Mouse (Mus musculus): Measurements from ENCODE around the gene Nudt15.

GRCm38 (mm10) chr14:73571143-73571542, 23.1 kb upstream of the Nudt15 start:
- no peak for TF ChIP-seq POLR2A (IDR thresholded peaks at IDR 0.05; ENCODE audit: control insufficient read depth, low read depth, low read length)
- TF ChIP-seq CTCF (IDR thresholded peaks at IDR 0.05; ENCODE audit: control insufficient read depth, insufficient read depth, insufficient replicate concordance, low read depth, low read length): no peak

Data from testis, adult 2 months (tissue).